Comparison of ENCODE assay signal across 8 mouse cellular contexts in the genomic region with DNA sequence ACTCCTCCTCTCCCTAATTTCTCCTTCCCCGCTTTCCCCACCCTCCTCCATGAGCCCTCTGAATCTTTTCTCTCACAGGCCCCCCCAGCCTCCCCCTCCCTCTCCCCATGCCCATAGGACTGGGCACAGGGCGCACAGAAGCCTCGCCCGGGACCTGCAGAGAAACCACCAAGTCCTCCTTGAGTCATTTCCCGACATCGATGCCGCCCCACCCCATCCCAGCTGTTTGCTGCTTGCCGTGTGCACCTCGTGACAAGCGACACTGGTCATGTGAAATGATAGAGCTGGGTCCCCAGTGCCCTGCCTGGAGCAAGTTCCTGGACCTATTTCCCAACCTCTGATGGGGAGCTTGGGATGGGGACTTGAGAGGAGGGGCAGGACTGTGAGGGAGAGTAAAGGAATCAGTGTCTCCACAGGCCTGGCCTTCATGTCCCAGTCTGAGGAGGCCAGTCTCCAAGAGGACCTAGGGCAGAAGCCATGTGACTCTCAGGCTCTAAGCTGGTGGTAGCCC. TPM values are rescaled to one million over a fixed set of nuclear protein-coding genes. Genes with fewer than 3 reads are reported as not detected.
DNase-seq lines count a peak whose midpoint lies in the region; ATAC-seq lines count a peak whose summit lies in the region.

No protein-coding gene starts in this region.

- no peak overlapping the region for H3K9ac ChIP-seq in liver, embryonic 11.5 days (ENCODE audit: low read depth, low read length)
- H3K9ac ChIP-seq in embryonic facial prominence, embryonic 13.5 days, result no peak overlapping the region
- H3K9ac ChIP-seq in heart, embryonic 13.5 days, result peak overlapping the region; percentile 21; the same call in 1 of the 2 replicates
- H3K9ac ChIP-seq in midbrain, embryonic 14.5 days (replicated peaks; ENCODE audit: low read length), result no peak overlapping the region

- 67% methylated on average over 10 of the region's 10 CpGs for WGBS in liver, embryonic 11.5 days
- 20% methylated on average over 10 of the region's 10 CpGs for WGBS in embryonic facial prominence, embryonic 13.5 days
- WGBS in heart, embryonic 13.5 days, result 62% methylated on average over 10 of the region's 10 CpGs
- 49% methylated on average over 10 of the region's 10 CpGs for WGBS in midbrain, embryonic 14.5 days

- no peak overlapping the region for H3K4me2 ChIP-seq in liver, embryonic 11.5 days
- H3K4me2 ChIP-seq in embryonic facial prominence, embryonic 13.5 days, result peak overlapping the region; percentile 26
- H3K4me2 ChIP-seq in heart, embryonic 13.5 days, result no peak overlapping the region
- peak overlapping the region; percentile 19; the same call in 1 of the 2 replicates for H3K4me2 ChIP-seq in midbrain, embryonic 14.5 days (ENCODE audit: low read length)

- no peak overlapping the region for H3K4me3 ChIP-seq in liver, embryonic 11.5 days (ENCODE audit: low read depth, low read length)
- no peak overlapping the region for H3K4me3 ChIP-seq in embryonic facial prominence, embryonic 13.5 days
- no peak overlapping the region for H3K4me3 ChIP-seq in heart, embryonic 13.5 days
- no peak overlapping the region for H3K4me3 ChIP-seq in midbrain, embryonic 14.5 days (replicated peaks; ENCODE audit: low read depth, low read length)

- H3K4me1 ChIP-seq in liver, embryonic 11.5 days (replicated peaks; ENCODE audit: control insufficient read depth, insufficient read depth, low read length), result peaks cover 15% of the 10 kb centered on the region
- H3K4me1 ChIP-seq in embryonic facial prominence, embryonic 13.5 days, result peaks cover 34% of the 10 kb centered on the region
- H3K4me1 ChIP-seq in heart, embryonic 13.5 days, result peaks cover 34% of the 10 kb centered on the region
- H3K4me1 ChIP-seq in midbrain, embryonic 14.5 days (ENCODE audit: control insufficient read depth, insufficient read depth, low read length), result peaks cover 23% of the 10 kb centered on the region

- 0 out of 2 replicates have a peak overlapping the region, but pooled peaks have one; percentile 9 for H3K27ac ChIP-seq in liver, embryonic 11.5 days (ENCODE audit: low read depth, low read length)
- H3K27ac ChIP-seq in embryonic facial prominence, embryonic 13.5 days, result peak overlapping the region; percentile 66
- peak overlapping the region; percentile 71 for H3K27ac ChIP-seq in heart, embryonic 13.5 days (replicated peaks)
- peak overlapping the region; percentile 77 for H3K27ac ChIP-seq in midbrain, embryonic 14.5 days (replicated peaks; ENCODE audit: low read depth, low read length)

- peaks cover 7% of the 10 kb centered on the region; the same call in 1 of the 2 replicates for H3K9me3 ChIP-seq in liver, embryonic 11.5 days (ENCODE audit: control insufficient read depth, low read length)
- no peaks in the 10 kb centered on the region for H3K9me3 ChIP-seq in embryonic facial prominence, embryonic 13.5 days
- no peaks in the 10 kb centered on the region for H3K9me3 ChIP-seq in heart, embryonic 13.5 days
- no peaks in the 10 kb centered on the region for H3K9me3 ChIP-seq in midbrain, embryonic 14.5 days (ENCODE audit: control insufficient read depth, low read length)

- ATAC-seq in liver, embryonic 11.5 days (replicated peaks; ENCODE audit: low FRiP score), result no peak
- no peak for ATAC-seq in embryonic facial prominence, embryonic 13.5 days (ENCODE audit: insufficient number of reproducible peaks, insufficient read depth, low FRiP score, low TSS enrichment, low read depth)
- ATAC-seq in heart, embryonic 13.5 days (ENCODE audit: extremely low read depth, insufficient number of reproducible peaks, low FRiP score, low TSS enrichment), result no peak
- peak; percentile 18; the same call in 1 of the 2 replicates for ATAC-seq in midbrain, embryonic 14.5 days (ENCODE audit: low FRiP score, low TSS enrichment)

- H3K27me3 ChIP-seq in liver, embryonic 11.5 days (replicated peaks; ENCODE audit: control insufficient read depth, insufficient read depth, low read length), result no peaks in the 10 kb centered on the region
- no peaks in the 10 kb centered on the region for H3K27me3 ChIP-seq in embryonic facial prominence, embryonic 13.5 days
- H3K27me3 ChIP-seq in heart, embryonic 13.5 days (replicated peaks), result no peaks in the 10 kb centered on the region
- H3K27me3 ChIP-seq in midbrain, embryonic 14.5 days (ENCODE audit: control insufficient read depth, insufficient read depth, low read length), result no peaks in the 10 kb centered on the region

- H3K36me3 ChIP-seq in liver, embryonic 11.5 days (ENCODE audit: control insufficient read depth, insufficient read depth, low read length), result peaks cover 7% of the 10 kb centered on the region
- peaks cover 8% of the 10 kb centered on the region for H3K36me3 ChIP-seq in embryonic facial prominence, embryonic 13.5 days
- H3K36me3 ChIP-seq in heart, embryonic 13.5 days, result peaks cover 20% of the 10 kb centered on the region
- H3K36me3 ChIP-seq in midbrain, embryonic 14.5 days (ENCODE audit: control insufficient read depth, insufficient read depth, low read length), result 0 out of 2 replicates have a peak, but pooled peaks cover 2% of the 10 kb centered on the region

- DNase-seq in liver, embryonic 11.5 days (ENCODE audit: low spot score), result no peak
- DNase-seq in liver, result no peak
- DNase-seq in kidney, postnatal 25 days, result peak; percentile 32 to 68
- peak; percentile 41 for DNase-seq in midbrain, embryonic 14.5 days
- no peak for DNase-seq in right cerebral cortex, postnatal 25 days
- DNase-seq in testis, postnatal 10 days (ENCODE audit: low spot score), result no peak

RNA-seq across cellular contexts. Expression of gene Rasa3, which starts 53.4 kb away (rescaled TPM):
- 37.2 and 38.2 TPM in 2 replicates for polyA plus RNA-seq in liver, embryonic 11.5 days (2014; fragmentation: Nextera tagmentation; extraction: Ambion mirVana)
- 25.5 and 29.1 TPM in 2 replicates for polyA plus RNA-seq in embryonic facial prominence, embryonic 13.5 days (2015; fragmentation: Nextera tagmentation; extraction: Ambion mirVana)
- polyA plus RNA-seq in heart, embryonic 13.5 days (2015; fragmentation: Nextera tagmentation; extraction: Ambion mirVana), result 23.4 and 24.4 TPM in 2 replicates
- 18.4 and 26.0 TPM in 2 replicates for polyA plus RNA-seq in midbrain, embryonic 14.5 days (2014; fragmentation: Nextera tagmentation; extraction: Ambion mirVana)

Comparison
In these comparisons a context has a peak if more than half of its experiments do, and no peak if none do; other contexts are left out.
1. DNase-seq: peak in kidney, postnatal 25 days (2 of 2) and midbrain, embryonic 14.5 days (single experiment); none in liver, embryonic 11.5 days (single experiment), liver (single experiment), right cerebral cortex, postnatal 25 days (single experiment) and testis, postnatal 10 days (single experiment).
2. H3K27ac ChIP-seq: peak in every context shown above with its lines; median percentile 77 in midbrain, embryonic 14.5 days; 71 in heart, embryonic 13.5 days; 66 in embryonic facial prominence, embryonic 13.5 days; 9 in liver, embryonic 11.5 days.
3. H3K4me2 ChIP-seq: peak in embryonic facial prominence, embryonic 13.5 days (single experiment) and midbrain, embryonic 14.5 days (single experiment); none in liver, embryonic 11.5 days (single experiment) and heart, embryonic 13.5 days (single experiment).